Mouse (Mus musculus): ENCODE results near the gene Drg1.
"Not testable (repeated sequence)": the region's sequence is repeated elsewhere in the genome, so short reads cannot be mapped to it uniquely, and the experiment has no call there.

Drg1 gene

DNA sequence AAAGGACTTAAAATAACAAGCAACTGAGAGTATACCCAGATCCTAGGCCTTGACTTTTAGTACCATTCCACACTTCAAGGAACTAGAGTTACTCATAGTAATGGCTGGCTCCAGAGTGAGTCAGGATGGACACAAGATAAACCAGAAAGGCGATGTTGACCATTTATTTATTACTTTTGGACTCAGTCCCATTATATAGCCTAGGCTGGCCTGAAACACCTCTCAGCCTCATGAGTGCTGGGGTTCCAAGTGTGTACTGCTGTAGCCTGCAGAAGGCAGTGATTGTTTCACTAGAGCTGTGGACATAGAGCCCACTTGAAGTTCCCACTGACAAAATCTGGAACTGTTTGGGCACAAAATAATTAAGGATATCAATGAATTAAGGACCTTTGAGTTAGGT lies 53.7 kb downstream of the Drg1 start:
- no peak for DNase-seq (ENCODE audit: low spot score in 2 of 2)

DNA sequence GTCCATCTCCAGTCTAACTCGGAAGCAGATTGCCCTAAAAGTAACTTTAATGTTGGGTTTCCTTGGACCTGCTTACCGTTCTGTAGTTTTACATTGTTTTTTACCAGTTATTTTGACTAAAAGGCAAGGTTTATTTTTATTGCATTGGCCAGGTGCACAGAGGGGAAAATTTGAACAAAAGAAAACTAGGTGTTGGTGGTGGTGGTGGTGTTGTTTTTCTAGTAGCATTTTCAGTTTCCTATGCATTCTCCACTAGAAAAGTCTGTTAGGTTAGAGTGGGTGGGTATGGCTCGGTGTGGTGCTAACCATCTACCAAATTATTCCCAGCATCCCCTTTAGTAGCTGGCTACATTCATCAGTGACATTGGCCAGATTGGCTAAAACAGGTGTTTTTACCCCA lies 59.4 kb downstream of the Drg1 start:
- DNase-seq (ENCODE audit: low spot score in 2 of 2), result no peak

DNA sequence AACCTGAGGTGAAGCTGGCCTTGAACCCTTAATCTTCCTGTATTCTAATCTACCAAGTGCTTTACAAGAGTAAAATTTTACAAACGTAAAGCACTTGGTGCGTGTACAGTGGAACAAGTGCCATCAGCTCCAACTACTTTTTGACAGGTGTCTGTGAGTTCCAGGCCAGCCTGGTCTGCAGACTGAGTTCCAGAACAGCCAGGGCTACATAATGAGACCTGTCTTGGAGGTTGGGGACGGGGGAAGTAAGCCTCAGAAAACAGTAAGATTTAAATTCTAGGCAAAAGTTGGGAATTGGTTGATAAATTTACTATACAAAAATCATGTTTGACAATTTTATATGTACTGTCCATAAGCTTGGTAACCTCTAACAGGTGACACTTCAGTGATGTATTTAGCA lies 61.0 kb downstream of the Drg1 start:
- no peak for DNase-seq (ENCODE audit: low spot score in 2 of 2)

DNA sequence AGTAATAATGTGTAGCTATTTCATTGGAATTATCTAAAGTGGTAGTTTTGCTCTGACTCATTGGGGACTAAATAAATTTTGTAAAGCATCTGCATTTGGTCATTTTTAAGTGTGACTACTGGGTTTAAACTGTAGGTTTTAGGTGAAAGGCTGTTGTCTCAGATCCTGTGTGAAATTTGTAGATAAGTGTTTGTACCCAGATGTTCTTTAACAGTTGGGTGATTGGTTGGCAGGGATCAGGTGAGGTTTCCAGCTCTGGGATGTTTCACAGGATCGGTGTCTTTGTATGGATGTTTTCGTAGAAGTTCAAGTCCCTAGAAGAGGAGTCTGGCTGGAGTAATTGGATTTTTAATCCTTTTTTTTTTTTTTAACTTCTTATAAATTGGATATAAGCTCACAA lies 62.4 kb downstream of the Drg1 start:
- DNase-seq (ENCODE audit: low spot score in 2 of 2), result no peak

DNA sequence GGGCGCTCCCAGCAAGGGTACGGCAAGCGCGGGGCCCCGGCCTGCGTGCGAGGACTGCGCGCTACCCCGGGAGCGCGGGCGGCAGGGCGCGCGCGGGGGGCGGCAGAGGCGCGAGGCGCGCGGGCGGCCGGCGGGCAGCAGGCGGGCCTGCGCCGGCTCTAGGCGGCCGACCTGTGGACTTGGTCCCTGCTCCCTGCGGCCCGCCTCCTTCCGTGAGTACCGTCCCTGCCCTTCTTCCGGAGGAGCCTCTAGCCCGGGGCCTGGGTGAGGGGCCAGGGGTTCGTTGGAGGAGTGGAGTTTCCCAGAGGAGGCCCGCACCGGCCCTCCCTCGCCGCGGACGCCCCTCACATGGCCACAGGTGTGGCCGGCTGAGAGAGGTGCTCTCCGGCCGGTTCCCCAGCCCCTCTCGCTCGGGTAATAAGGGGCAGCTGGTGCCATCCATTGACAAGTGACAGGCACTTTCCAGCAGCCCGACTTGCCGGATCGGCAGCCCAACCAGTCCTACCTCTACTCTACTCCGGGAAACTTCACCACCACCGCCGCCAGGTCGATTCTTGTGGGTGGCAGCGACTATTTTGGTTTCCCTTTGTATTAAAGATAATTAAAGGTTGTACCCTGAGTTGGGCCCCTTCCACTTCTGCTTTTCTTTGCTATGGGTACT lies 63.3 kb downstream of the Drg1 start:
- DNase-seq (ENCODE audit: low spot score in 2 of 2), result peak in 1 of 2 experiments; percentile 54

DNA sequence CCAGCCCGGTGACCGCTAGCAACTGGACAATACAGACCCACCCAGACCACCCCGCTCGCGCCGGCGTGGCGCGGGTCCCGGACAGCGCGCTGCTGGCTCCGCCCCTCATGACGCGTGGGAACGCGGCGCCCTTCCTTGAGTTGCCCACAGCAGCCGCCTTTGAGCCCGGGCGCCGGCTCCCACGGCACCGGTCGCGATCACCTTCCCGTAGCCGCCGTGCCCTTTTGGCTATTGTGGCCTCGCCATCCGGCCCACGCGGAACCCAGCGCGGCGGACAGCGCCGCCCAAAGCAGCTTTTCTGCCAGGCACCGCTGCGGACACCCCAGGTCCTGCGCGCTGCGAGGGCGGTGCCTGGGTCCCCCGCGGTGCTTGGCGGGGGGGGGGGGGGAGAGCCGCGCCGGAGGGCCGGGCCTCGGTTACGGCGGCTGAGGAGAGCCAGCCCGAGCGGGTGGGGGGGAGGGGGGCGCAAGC lies 63.9 kb downstream of the Drg1 start, which contains the start of gene Eif4enif1:
TSS of gene Eif4enif1 (plus strand) at position 162 of the 471 bp plus-strand sequence.
- peak; percentile 76 to 92 for DNase-seq (ENCODE audit: low spot score in 2 of 2)

DNA sequence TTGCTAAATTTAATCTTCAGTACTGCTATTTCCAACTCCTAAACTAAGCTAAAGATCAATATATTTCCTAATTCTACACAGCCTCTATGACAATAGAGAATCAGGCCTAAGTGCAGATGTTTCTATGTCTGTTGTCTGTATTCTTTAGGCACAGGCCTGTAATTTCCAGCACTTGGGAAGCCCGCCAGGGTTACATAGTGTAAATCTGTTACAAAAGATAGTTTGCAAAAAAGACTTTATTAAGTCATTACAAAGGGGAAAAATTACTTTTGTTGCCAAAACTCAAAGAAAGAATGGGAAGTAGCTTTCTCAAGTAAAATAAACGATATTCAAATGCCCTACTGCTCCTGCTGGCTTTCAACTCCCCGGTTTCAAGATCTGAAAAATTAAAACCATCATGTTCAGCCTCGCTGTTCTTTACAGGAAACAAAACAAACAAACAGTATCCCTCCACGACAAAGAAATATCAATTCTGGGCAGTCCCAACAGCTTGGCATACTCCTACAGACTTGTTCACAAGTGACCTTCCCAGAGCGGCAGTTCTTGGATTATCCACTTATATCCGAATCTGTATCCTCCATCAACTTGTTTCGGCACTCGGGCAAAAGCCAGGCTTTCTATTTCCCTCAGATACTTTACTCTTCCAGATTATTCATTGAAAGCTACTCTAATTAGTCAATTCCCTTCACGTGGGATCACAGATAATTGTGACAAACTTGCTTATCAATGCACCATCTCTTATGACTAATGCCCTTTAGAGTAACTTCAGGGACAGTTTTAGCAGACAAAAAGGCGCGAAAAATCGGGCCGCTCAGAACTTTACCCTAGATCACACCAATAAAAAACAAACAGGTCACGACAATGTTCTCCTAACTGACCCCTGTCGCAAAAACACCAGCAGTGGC lies 64.6 kb downstream of the Drg1 start:
- DNase-seq (ENCODE audit: low spot score in 2 of 2), result peak in 1 of 2 experiments; percentile 7

DNA sequence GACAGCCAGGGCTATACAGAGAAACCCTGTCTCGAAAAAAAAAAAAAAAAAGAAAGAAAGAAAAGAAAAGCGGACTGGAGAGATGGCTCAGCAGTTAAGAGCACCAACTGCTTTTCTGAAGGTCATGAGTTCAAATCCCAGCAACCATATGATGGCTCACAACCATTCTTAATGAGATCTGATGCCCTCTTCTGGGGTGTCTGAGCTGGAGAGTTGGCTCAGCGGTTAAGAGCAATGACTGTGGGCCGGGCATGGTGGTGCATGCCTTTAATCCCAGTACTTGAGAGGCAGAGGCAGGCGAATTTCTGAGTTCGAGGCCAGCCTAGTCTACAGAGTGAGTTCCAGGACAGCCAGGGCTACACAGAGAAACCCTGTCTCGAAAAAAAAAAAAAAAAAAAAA lies 65.6 kb downstream of the Drg1 start:
- not testable (repeated sequence) for DNase-seq (ENCODE audit: low spot score in 2 of 2)

DNA sequence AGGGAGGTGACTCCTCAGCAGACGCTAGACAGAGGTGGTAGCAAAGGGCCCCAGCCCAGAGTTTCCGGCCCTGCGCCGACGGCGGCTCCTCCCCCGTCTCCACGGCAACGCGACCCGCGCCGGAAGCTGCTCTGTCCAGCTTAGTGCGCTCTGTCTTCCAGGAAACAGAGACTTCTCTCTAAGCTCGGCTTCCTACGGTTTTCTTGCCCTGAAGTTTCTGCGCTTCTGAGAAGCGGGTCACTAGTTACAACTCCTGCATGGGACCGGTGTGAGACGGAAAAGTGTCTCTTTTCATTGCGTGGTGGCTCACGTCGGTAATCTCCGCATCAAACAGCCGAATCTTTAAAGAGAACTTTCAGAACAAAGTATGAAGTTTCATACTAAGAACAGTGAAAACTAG lies 72.9 kb downstream of the Drg1 start, which contains the start of gene Sfi1:
TSS of gene Sfi1 (minus strand) at position 101 of the 400 bp plus-strand sequence.
- DNase-seq (ENCODE audit: low spot score in 2 of 2), result no peak

DNA sequence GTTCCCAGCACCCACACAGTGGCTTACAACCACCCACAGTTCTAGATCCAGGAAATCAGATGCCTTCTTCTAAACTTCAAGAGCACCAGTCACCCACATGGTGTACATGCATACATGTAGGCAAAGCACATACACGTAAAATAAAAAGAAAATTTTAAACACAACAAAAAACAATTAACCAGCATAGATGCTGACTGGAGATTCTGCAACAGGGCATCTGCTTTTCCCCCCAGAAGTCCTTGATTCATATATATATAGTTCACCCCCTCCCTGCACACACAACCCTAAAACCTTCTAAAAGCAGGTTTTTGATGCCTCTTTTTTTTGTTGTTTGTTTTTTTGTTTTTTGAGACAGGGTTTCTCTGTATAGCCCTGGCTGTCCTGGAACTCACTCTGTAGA lies 83.5 kb downstream of the Drg1 start:
- DNase-seq (ENCODE audit: low spot score in 2 of 2), result peak in 1 of 2 experiments; percentile 16

DNA sequence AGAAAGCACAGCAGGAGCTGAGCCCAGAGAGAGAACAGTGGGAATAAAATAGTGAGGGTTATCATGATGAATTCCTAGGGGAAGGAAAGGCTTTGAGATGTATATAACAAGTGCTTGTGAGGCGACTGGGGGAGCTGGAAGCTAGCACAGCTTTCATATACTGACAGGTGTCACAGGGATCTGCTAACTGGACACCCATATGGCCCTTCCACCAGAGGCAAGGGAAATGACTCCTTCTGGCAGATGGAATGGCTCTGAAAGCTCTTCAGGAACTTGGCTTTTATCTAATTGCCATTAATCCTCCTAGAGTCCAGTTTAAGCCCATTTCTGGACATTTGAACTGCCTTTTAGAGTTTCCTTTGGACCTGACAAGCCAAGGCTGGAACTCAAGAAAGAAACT lies 84.2 kb downstream of the Drg1 start:
- not testable (repeated sequence) for DNase-seq (ENCODE audit: low spot score in 2 of 2)

DNA sequence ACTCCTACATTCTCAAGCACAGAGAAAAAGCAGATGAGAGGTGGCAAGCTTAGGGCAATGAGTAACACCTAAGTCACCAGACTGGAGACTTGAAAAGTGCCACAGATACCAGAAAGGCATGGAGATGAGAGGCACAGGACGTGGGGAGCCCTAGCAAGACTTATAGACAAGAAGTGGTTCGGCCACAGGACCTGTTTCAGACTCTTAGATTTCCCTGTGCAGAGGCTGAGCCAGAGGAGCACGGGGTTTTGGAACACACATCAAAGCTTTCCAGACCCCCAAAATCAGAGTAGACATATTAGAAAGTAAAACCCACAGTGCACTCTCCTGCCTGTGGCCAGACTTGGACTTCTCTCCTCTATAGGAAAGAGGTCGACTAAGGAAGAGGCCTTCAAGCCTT lies 85.0 kb downstream of the Drg1 start:
- DNase-seq (ENCODE audit: low spot score in 2 of 2), result peak; percentile 77 to 92

DNA sequence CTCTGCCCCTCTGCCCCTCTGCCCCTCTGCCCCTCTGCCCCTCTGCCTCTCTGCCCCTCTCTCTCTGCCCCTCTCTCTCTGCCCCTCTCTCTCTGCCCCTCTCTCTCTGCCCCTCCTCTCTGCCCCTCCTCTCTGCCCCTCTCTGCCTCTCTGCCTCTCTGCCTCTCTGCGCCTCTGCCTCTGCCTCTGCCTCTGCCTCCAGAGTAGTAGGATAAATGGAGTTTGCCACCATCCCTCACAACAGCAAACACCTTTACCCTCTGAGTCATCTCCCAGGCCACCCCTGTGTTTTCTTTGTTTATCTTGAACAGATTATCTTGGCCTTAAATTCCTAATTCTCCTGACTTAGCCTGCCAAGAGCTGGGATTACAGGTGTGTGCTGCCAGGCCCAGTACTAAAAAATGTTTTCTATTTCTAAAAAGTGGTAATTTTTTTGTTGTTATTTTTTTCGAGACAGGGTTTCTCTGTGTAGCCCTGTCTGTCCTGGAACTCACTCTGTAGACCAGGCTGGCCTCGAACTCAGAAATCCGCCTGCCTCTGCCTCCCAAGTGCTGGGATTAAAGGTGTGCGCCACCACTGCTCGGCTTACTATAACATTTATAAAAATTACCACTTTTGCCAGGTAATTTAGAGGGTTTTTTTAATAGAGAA lies 85.6 kb downstream of the Drg1 start:
- DNase-seq (ENCODE audit: low spot score in 2 of 2), result not testable (repeated sequence)

DNA sequence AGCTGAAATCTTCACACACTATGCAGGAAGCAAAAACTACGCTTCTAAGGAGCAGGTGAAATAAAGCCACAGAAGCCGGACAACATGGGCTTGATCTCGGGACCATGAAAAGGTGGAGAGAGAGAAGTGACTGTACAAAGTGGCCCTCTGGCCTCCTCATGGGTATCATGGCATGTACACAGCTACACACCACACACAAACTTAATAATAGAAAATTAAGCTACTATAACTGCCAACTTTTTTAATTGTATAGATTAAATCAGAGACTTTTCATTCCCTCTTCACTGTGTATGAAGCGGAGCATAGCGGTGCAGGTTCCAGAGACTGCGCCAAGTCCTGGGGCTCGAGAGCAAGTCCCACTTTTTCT lies 86.5 kb downstream of the Drg1 start:
- DNase-seq (ENCODE audit: low spot score in 2 of 2), result peak; percentile 44 to 56

DNA sequence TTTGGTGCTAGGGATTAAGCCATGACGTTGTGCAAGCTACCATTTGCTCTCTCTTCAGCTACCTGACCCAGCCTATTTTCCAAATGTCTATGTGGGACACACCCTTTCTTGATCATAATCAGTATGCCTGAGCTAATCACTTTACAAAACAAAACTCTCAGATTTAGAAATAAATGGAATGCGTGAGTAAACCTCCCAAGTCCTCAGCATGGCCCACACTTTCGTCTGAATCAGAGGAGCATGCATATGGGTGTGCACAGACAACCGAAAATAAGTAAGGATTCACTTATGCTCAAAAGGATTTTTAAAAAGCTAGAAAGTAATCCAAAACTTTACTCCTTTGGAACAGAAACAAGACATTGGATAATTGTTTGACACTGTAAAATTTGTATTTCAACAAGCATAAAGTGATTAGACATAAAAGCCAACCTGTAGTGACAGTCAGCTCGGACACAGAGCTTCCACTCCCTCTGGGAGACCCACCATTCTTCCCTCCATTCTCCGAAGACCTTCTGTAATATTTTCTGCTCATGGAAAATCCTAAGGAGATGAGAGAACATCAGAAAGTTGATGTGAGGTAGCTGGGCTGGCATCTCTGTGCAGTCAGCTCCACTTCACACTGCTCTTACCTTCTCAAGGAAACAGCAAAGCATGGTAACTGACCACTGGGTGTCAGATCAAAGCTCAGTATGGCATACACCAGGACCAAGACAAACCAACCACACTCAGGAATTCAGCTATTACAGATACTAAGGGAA lies 87.1 kb downstream of the Drg1 start:
- DNase-seq (ENCODE audit: low spot score in 2 of 2), result peak; percentile 61 to 80

DNA sequence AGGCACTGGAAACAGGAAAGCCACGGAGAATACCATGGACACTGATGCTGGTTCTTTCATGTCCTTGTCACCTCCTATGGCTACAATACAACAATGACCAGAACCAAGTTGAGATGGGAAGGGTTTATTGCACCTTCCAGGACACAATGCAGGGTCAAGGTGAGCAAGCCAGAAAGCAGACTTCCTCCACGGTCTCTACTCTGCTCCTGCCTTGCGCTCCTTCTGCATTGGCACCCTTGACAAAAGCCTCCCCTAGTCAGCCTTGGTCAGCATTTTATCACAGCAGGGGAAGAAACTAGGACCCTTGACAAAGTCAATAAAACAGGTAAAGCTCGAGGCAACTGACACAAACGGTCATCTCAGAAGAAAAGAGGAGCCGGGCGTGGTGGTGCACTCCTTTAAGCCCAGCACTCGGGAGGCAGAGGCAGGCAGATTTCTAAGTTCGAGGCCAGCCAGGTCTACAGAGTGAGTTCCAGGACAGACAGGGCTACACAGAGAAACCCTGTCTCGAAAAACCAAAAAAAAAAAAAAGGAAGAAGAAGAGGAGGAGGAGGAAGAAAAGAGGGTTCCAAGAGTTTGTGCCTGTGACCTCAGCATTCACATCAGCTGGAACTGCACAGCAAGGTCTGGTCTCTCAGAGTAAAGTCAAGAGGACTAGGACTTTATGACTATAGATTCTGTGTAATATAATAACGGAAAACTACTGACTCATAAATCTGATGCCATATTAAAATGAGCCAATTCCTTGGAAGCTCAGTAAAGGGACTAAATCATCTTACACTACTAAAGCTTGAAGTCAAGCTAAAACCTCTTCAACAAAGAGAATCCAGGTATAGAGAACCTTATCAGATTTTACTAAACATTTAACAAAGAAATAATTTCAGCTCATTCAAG lies 92.5 kb downstream of the Drg1 start:
- peak; percentile 76 to 95 for DNase-seq (ENCODE audit: low spot score in 2 of 2)

DNA sequence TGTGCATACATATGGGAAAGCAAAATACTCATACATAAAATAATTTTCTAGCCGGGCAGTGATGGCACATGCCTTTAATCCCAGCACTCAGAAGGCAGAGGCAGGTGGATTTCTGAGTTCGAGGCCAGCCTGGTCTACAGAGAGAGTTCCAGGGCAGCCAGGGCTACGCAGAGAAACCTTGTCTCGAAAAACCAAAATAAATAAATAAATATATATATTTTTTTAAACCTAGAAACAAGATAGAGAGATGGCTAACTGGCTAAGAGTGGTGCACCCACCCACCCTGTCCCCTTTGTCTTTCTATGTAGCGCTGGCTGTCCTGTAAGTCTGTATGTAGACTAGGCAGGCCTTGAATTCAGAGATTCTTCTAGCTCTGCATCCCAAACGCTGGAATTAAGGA lies 93.7 kb downstream of the Drg1 start:
- not testable (repeated sequence) for DNase-seq (ENCODE audit: low spot score in 2 of 2)

DNA sequence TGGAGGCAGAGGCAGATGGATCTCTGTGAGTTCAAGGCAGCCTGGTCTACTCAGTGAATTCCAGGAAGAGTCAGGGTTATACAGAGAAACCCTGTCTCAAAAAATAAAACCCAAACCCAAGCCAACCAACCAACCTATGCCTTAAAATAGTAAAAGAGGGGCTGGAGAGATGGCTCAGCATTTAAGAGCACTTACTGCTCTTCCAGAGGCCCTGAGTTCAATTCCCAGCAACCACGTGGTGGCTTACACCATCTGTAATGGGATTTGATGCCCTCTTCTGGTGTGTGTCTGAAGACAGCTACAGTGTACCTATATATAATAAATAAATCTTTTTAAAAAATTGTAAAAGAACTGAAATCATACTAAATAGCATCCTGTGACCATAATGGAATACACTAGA lies 94.3 kb downstream of the Drg1 start:
- peak; percentile 60 to 81 for DNase-seq (ENCODE audit: low spot score in 2 of 2)

DNA sequence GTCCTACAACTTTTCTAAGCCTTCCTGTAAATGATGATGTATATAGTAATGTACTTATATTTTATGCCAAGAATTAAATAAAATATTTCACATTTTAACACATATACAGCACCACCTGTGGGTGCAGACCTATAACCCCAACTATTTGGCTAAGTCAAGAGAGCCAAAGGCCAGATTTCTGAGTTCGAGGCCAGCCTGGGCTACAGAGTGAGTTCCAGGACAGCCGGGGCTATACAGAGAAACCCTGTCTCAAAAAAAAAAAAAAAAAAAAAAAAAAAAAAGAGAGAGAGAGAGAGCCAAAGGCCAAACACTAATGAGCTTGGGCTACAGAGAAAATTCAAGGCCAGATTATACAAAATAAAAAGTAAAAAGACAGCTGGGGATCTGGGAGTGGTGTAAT lies 97.2 kb downstream of the Drg1 start:
- DNase-seq (ENCODE audit: low spot score in 2 of 2), result peak; percentile 42 to 62

DNA sequence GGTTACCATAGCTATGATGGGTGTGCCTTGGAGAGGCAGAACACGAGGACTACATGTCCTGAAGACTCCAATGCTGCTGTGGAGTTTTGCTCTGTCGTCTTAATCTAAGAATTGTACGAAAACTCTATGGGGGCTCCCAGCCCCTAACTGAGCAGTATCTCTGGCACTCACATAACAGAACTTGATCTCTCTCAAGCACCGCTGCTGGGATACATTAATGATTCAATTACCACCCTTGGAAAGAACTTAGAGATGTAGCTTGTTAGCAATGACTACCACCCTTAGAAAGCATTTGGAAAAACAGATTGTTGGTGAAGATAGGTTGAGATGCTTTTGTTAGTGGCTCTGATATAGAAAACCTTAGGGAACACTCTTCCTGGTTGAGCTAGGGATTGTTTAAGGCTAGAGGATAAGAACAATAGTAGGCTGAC lies 98.6 kb downstream of the Drg1 start:
- peak; percentile 55 to 65 for DNase-seq (ENCODE audit: low spot score in 2 of 2)
